Mouse (Mus musculus): ENCODE data around the gene Lrrc25.

DNA sequence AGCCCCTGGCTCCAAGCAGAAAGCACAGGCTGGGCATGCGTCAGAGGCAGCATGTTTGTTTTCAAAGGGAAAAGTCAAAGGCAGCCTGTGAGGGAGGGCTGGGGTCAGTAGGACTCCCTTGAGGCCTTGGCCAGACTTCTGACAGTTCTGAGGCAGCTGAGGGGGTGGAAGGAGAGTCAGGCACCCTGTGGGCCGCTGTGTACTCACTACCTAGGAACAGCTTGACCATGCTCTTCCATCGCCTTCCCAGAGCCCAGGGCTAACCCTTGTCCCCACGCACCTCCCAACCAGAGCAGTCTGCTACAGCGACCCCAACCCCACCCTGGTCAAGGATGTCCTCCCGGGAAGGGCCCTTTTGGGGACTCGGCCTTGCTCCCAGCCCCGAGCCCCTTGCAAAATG lies 22.8 kb upstream of the Lrrc25 start:
- TF ChIP-seq ZC3H11A (IDR thresholded peaks at IDR 0.05; ENCODE audit: borderline replicate concordance, low read depth, low read length) (no peak), HCFC1 (IDR thresholded peaks at IDR 0.05; ENCODE audit: borderline replicate concordance, insufficient read depth, low read length) (no peak), CHD2 (IDR thresholded peaks at IDR 0.05; ENCODE audit: low read depth, low read length) (no peak), MAFK (IDR thresholded peaks at IDR 0.05; ENCODE audit: insufficient read depth, low read depth, low read length) (no peak)

Measured in ES-E14 (cell line).